Mouse (Mus musculus): ENCODE results near the gene Fam129b.

GRCm38 (mm10) chr2:32875675-32876489, at the start of gene Fam129b:
- TF ChIP-seq POLR2A (IDR thresholded peaks at IDR 0.05; ENCODE audit: low read depth, low read length) (peak; percentile 31), CTCF (conservative IDR thresholded peaks at IDR 0.05; ENCODE audit: insufficient read depth, insufficient read length, low read depth, low read length) (no peak)

Measured in kidney, adult 2 months (tissue).